Mouse (Mus musculus) MEL (cell line): ENCODE measurements around the gene Evx1. TPM values are rescaled to one million over a fixed set of nuclear protein-coding genes. Genes with fewer than 3 reads are reported as not detected.

Source experiments
- DNase-seq: peaks from one replicate; pipeline ENCODE4 v3.0.0; 2011; ENCODE audit warnings: low read depth, low spot score
- H3K27ac ChIP-seq: 2 replicates; pipeline ENCODE4 v1.5.1; 2012; ENCODE audit warnings: low read depth, mild to moderate bottlenecking, control low read depth, low read length, moderate library complexity; ENCODE audit not compliant: control insufficient read depth
- H3K27me3 ChIP-seq, 2 experiments: fragments of 150-350 bp in 1 of 2; sonication (generic) in 1 of 2; 2 replicates each; pipeline ENCODE4 v1.6.1; 2012; ENCODE audit warnings: low read length in 2 of 2, mild to moderate bottlenecking in 2 of 2, improper control_type of control experiment in 1 of 2, moderate library complexity in 1 of 2; ENCODE audit not compliant: insufficient read depth in 2 of 2, control insufficient read depth in 1 of 2
- H3K36me3 ChIP-seq, 2 experiments: 2 replicates each; pipeline ENCODE4 v1.6.1; 2012 to 2014; ENCODE audit warnings: low read length in 2 of 2, improper control_type of control experiment in 1 of 2, inconsistent platforms in 1 of 2, mild to moderate bottlenecking in 1 of 2; ENCODE audit not compliant: insufficient read depth in 2 of 2, control insufficient read depth in 1 of 2
- H3K4me1 ChIP-seq, 2 experiments: fragments of 150-350 bp in 1 of 2; sonication (generic) in 1 of 2; 2 replicates each; pipeline ENCODE4 v1.6.1; 2012; ENCODE audit warnings: low read length in 2 of 2, improper control_type of control experiment in 1 of 2, mild to moderate bottlenecking in 1 of 2; ENCODE audit not compliant: insufficient read depth in 2 of 2, control insufficient read depth in 1 of 2
- H3K4me3 ChIP-seq, 2 experiments: fragments of 150-350 bp in 1 of 2; sonication (generic) in 1 of 2; 2 replicates each; pipeline ENCODE4 v1.5.1; 2012; ENCODE audit warnings: low read depth in 2 of 2, low read length in 2 of 2, mild to moderate bottlenecking in 2 of 2, moderate library complexity in 2 of 2, control low read depth in 1 of 2, improper control_type of control experiment in 1 of 2; ENCODE audit not compliant: control insufficient read depth in 1 of 2, insufficient read depth in 1 of 2
- H3K79me2 ChIP-seq: 2 replicates; pipeline ENCODE4 v1.6.1; 2012; ENCODE audit warnings: mild to moderate bottlenecking, low read length, moderate library complexity; ENCODE audit not compliant: control insufficient read depth, poor library complexity, insufficient read depth
- H3K9ac ChIP-seq: 2 replicates; pipeline ENCODE4 v1.6.1; 2012; ENCODE audit warnings: low read depth, mild to moderate bottlenecking, control low read depth, low read length, moderate library complexity; ENCODE audit not compliant: control insufficient read depth, poor library complexity, severe bottlenecking
- H3K9me3 ChIP-seq: fragments of 150-350 bp; sonication (generic); replicated peaks from 2 replicates; pipeline ENCODE4 v1.6.1; 2012; ENCODE audit warnings: mild to moderate bottlenecking, low read length, improper control_type of control experiment, moderate library complexity; ENCODE audit not compliant: insufficient read depth
- BHLHE40 ChIP-seq: IDR thresholded peaks from 2 replicates; pipeline ENCODE4 v1.6.1; 2012; ENCODE audit warnings: low read depth, mild to moderate bottlenecking, inconsistent platforms, low read length, improper control_type of control experiment, borderline replicate concordance
- CHD1 ChIP-seq: IDR thresholded peaks from 2 replicates; pipeline ENCODE4 v1.6.1; 2012; ENCODE audit warnings: low read depth, mild to moderate bottlenecking, inconsistent platforms, low read length, improper control_type of control experiment
- E2F4 ChIP-seq: IDR thresholded peaks from 2 replicates; pipeline ENCODE4 v1.6.1; 2011; ENCODE audit warnings: low read depth, low read length, improper control_type of control experiment, borderline replicate concordance
- ELF1 ChIP-seq: IDR thresholded peaks from 2 replicates; pipeline ENCODE4 v1.6.1; 2014; ENCODE audit warnings: low read depth, mild to moderate bottlenecking, inconsistent platforms, low read length, improper control_type of control experiment, moderate library complexity
- GABPA ChIP-seq: IDR thresholded peaks from 2 replicates; pipeline ENCODE4 v1.6.1; 2012; ENCODE audit warnings: low read depth, mild to moderate bottlenecking, inconsistent platforms, low read length, improper control_type of control experiment, moderate library complexity
- HCFC1 ChIP-seq: IDR thresholded peaks from 2 replicates; pipeline ENCODE4 v1.6.1; 2012; ENCODE audit warnings: low read depth, mild to moderate bottlenecking, inconsistent platforms, low read length, improper control_type of control experiment, moderate library complexity
- JUND ChIP-seq: IDR thresholded peaks from 2 replicates; pipeline ENCODE4 v1.6.1; 2011; ENCODE audit warnings: low read depth, mild to moderate bottlenecking, improper control_type of control experiment, low read length
- MAFK ChIP-seq: IDR thresholded peaks from 2 replicates; pipeline ENCODE4 v1.6.1; 2011; ENCODE audit warnings: low read depth, mild to moderate bottlenecking, low read length, improper control_type of control experiment, borderline replicate concordance
- MAX ChIP-seq: IDR thresholded peaks from 2 replicates; pipeline ENCODE4 v1.6.1; 2011; ENCODE audit warnings: low read length, improper control_type of control experiment
- MAZ ChIP-seq: IDR thresholded peaks from 2 replicates; pipeline ENCODE4 v1.6.1; 2012; ENCODE audit warnings: low read depth, mild to moderate bottlenecking, inconsistent platforms, low read length, improper control_type of control experiment
- MEF2A ChIP-seq: IDR thresholded peaks from 2 replicates; pipeline ENCODE4 v1.6.1; 2014; ENCODE audit warnings: low read depth, mild to moderate bottlenecking, inconsistent platforms, low read length, improper control_type of control experiment; ENCODE audit not compliant: poor library complexity, insufficient replicate concordance, severe bottlenecking; ENCODE audit errors: extremely low read depth
- MYB ChIP-seq: IDR thresholded peaks from 2 replicates; pipeline ENCODE4 v1.6.1; 2011; ENCODE audit warnings: mild to moderate bottlenecking, low read depth, low read length, improper control_type of control experiment
- MYC ChIP-seq: IDR thresholded peaks from 2 replicates; pipeline ENCODE4 v1.6.1; 2011; ENCODE audit warnings: low read depth, mild to moderate bottlenecking, low read length, improper control_type of control experiment, moderate library complexity
- NELFE ChIP-seq: IDR thresholded peaks from 2 replicates; pipeline ENCODE4 v1.6.1; 2011; ENCODE audit warnings: low read depth, low read length, improper control_type of control experiment
- NRF1 ChIP-seq: IDR thresholded peaks from 2 replicates; pipeline ENCODE4 v1.6.1; 2014; ENCODE audit warnings: low read depth, mild to moderate bottlenecking, inconsistent platforms, low read length, improper control_type of control experiment, moderate library complexity; ENCODE audit not compliant: poor library complexity, insufficient read depth, severe bottlenecking
- POLR2A ChIP-seq, 2 experiments: IDR thresholded peaks; 2 replicates each; pipeline ENCODE4 v1.6.1; 2011 to 2012; ENCODE audit warnings: low read length in 2 of 2, mild to moderate bottlenecking in 2 of 2, control low read depth in 1 of 2, improper control_type of control experiment in 1 of 2, low read depth in 1 of 2, moderate library complexity in 1 of 2; ENCODE audit not compliant: control insufficient read depth in 1 of 2, insufficient read depth in 1 of 2, poor library complexity in 1 of 2
- POLR2AphosphoS5 ChIP-seq: IDR thresholded peaks from 2 replicates; pipeline ENCODE4 v1.6.1; 2012; ENCODE audit warnings: low read depth, borderline replicate concordance, mild to moderate bottlenecking, inconsistent platforms, low read length, moderate library complexity, mixed read lengths
- RAD21 ChIP-seq: IDR thresholded peaks from 2 replicates; pipeline ENCODE4 v1.6.1; 2011; ENCODE audit warnings: mild to moderate bottlenecking, low read depth, low read length, improper control_type of control experiment
- RCOR1 ChIP-seq: IDR thresholded peaks from 2 replicates; pipeline ENCODE4 v1.6.1; 2012; ENCODE audit warnings: low read depth, mild to moderate bottlenecking, inconsistent platforms, low read length, improper control_type of control experiment
- SMC3 ChIP-seq: IDR thresholded peaks from 2 replicates; pipeline ENCODE4 v1.6.1; 2011; ENCODE audit warnings: low read depth, low read length, improper control_type of control experiment
- TAL1 ChIP-seq: IDR thresholded peaks from 2 replicates; pipeline ENCODE4 v1.6.1; 2012; ENCODE audit warnings: mild to moderate bottlenecking, inconsistent platforms, low read length, moderate library complexity, mixed read lengths
- TBP ChIP-seq: IDR thresholded peaks from 2 replicates; pipeline ENCODE4 v1.8.0; 2011; ENCODE audit warnings: low read depth, low read length, improper control_type of control experiment
- TCF12 ChIP-seq: IDR thresholded peaks from 2 replicates; pipeline ENCODE4 v1.6.1; 2014; ENCODE audit warnings: low read depth, mild to moderate bottlenecking, inconsistent platforms, low read length, improper control_type of control experiment, moderate library complexity
- UBTF ChIP-seq: IDR thresholded peaks from 2 replicates; pipeline ENCODE4 v1.6.1; 2012; ENCODE audit warnings: low read depth, mild to moderate bottlenecking, inconsistent platforms, low read length, improper control_type of control experiment, moderate library complexity, borderline replicate concordance; ENCODE audit not compliant: insufficient read depth
- USF1 ChIP-seq: IDR thresholded peaks from 2 replicates; pipeline ENCODE4 v1.6.1; 2014; ENCODE audit warnings: low read depth, mild to moderate bottlenecking, inconsistent platforms, low read length, improper control_type of control experiment, moderate library complexity
- USF2 ChIP-seq, 2 experiments: IDR thresholded peaks; 2 replicates each; pipeline ENCODE4 v1.6.1; 2011 to 2012; ENCODE audit warnings: improper control_type of control experiment in 2 of 2, low read length in 2 of 2, borderline replicate concordance in 1 of 2, inconsistent platforms in 1 of 2, low read depth in 1 of 2, mild to moderate bottlenecking in 1 of 2; ENCODE audit not compliant: insufficient read depth in 1 of 2
- ZC3H11A ChIP-seq: IDR thresholded peaks from 2 replicates; pipeline ENCODE4 v1.6.1; 2012; ENCODE audit warnings: low read depth, mild to moderate bottlenecking, inconsistent platforms, low read length, improper control_type of control experiment
- ZMIZ1 ChIP-seq: IDR thresholded peaks from 2 replicates; pipeline ENCODE4 v1.6.1; 2012; ENCODE audit warnings: low read depth, mild to moderate bottlenecking, inconsistent platforms, low read length, improper control_type of control experiment, moderate library complexity
- polyA plus RNA-seq, 2 experiments: library from polyadenylated mRNA; stranded (reverse) in 1 of 2; unstranded in 1 of 2; fragments of >175 nt in 1 of 2; fragments of >200 nt in 1 of 2; gene quantifications; 2 replicates each; pipeline versions ENCODE4 v1.2.1 to v1.2.4; 2012; ENCODE audit warnings: low replicate concordance in 2 of 2, low read depth in 1 of 2; ENCODE audit not compliant: insufficient read length in 2 of 2, insufficient read depth in 1 of 2, missing spikeins in 1 of 2
- total RNA-seq: library from RNA; depleted of rRNA; stranded (reverse); fragments of 300-350 nt; gene quantifications from 2 replicates; pipeline ENCODE4 v1.2.3, GENCODE M21; 2012

Evx1 gene
- total and polyA plus RNA-seq, 3 experiments, result not detected

GRCm38 (mm10) chr6:52318271-52318670, 5.0 kb downstream of the Evx1 start:
- no peaks in the 10 kb centered on the region for H3K36me3 ChIP-seq
- TF ChIP-seq USF2 (IDR thresholded peaks at IDR 0.05; ENCODE audit: borderline replicate concordance in 1 of 2, insufficient read depth in 1 of 2, low read depth in 1 of 2, low read length in 2 of 2) (no peak), MYB (no peak), TBP (no peak), ZMIZ1 (no peak), HCFC1 (no peak), TAL1 (no peak), MAX (no peak), GABPA (no peak), RCOR1 (no peak), JUND (no peak), UBTF (no peak), RAD21 (no peak), POLR2AphosphoS5 (no peak), BHLHE40 (no peak), USF1 (no peak), MAFK (no peak), MEF2A (no peak), POLR2A (IDR thresholded peaks at IDR 0.05; ENCODE audit: control insufficient read depth in 1 of 2, insufficient read depth in 1 of 2, low read depth in 1 of 2, low read length in 2 of 2, poor library complexity in 1 of 2) (no peak)
- no peak overlapping the region for H3K27ac ChIP-seq
- H3K4me3 ChIP-seq, result no peak overlapping the region
- no peaks in the 10 kb centered on the region for H3K27me3 ChIP-seq
- no peak for DNase-seq
- H3K9ac ChIP-seq, result no peak overlapping the region
- no peaks in the 10 kb centered on the region for H3K79me2 ChIP-seq
- H3K4me1 ChIP-seq, result no peaks in the 10 kb centered on the region
- H3K9me3 ChIP-seq, result no peaks in the 10 kb centered on the region

- H3K79me2 ChIP-seq, result no peaks in the 10 kb centered on the region
- DNase-seq, result no peak
- no peaks in the 10 kb centered on the region for H3K9me3 ChIP-seq
- no peaks in the 10 kb centered on the region for H3K27me3 ChIP-seq
- TF ChIP-seq MYC (no peak), CHD1 (no peak), MAZ (no peak), TCF12 (no peak), E2F4 (no peak), MAFK (no peak), SMC3 (no peak), GABPA (no peak), NELFE (no peak), NRF1 (no peak), MYB (no peak), ELF1 (no peak), RCOR1 (no peak), ZMIZ1 (no peak), MEF2A (no peak), ZC3H11A (no peak), TBP (no peak)
- no peak overlapping the region for H3K4me3 ChIP-seq
- H3K4me1 ChIP-seq, result no peaks in the 10 kb centered on the region
- no peak overlapping the region for H3K27ac ChIP-seq
- no peaks in the 10 kb centered on the region for H3K36me3 ChIP-seq
- H3K9ac ChIP-seq, result no peak overlapping the region
Observed at GRCm38 (mm10) chr6:52319956-52320690, 6.8 kb downstream of the Evx1 start.
